Mouse (Mus musculus) thymus, postnatal 4 days (tissue): ENCODE results near the gene Tmem74b.
A peak's percentile ranks its signal among the peaks of the same experiment; 100 is the strongest.

ENCODE experiments used
- DNase-seq: peaks from one replicate; pipeline ENCODE4 v3.0.0; 2021

Gene Tmem74b

GRCm38 (mm10) chr2:151742850-151743679 is 41.3 kb downstream of the Tmem74b start:
- DNase-seq: no peak

- no peak for DNase-seq
Observed at GRCm38 (mm10) chr2:151743845-151744244, 42.0 kb downstream of the Tmem74b start, which contains the start of gene Psmf1. Gene Psmf1, minus strand, starts transcription at chr2:151744186.

GRCm38 (mm10) chr2:151747847-151748705 is 46.3 kb downstream of the Tmem74b start:
- DNase-seq: peak; percentile 81

GRCm38 (mm10) chr2:151751330-151751729 is 49.5 kb downstream of the Tmem74b start:
- DNase-seq: no peak

GRCm38 (mm10) chr2:151756277-151757061 is 54.7 kb downstream of the Tmem74b start:
- DNase-seq: no peak

GRCm38 (mm10) chr2:151757451-151757850 is 55.6 kb downstream of the Tmem74b start:
- DNase-seq: no peak

- DNase-seq: no peak
Observed at GRCm38 (mm10) chr2:151758806-151759353, 57.1 kb downstream of the Tmem74b start.
